Mouse (Mus musculus) kidney, adult 2 months (tissue): ENCODE measurements around the gene Cdx4.

ENCODE experiments used
- CTCF ChIP-seq: fragments of 200-500 bp; conservative IDR thresholded peaks from 2 replicates; pipeline ENCODE4 v1.5.1; 2011; ENCODE audit warnings: low read depth, mild to moderate bottlenecking, control low read depth, low read length, moderate library complexity, mixed read lengths; ENCODE audit not compliant: insufficient read depth, insufficient read length
- POLR2A ChIP-seq: fragments of 200-500 bp; IDR thresholded peaks from one replicate; pipeline ENCODE4 v1.6.1; 2011; ENCODE audit warnings: low read depth, low read length, control low read depth

- TF ChIP-seq CTCF (no peak), POLR2A (no peak)
Measured at GRCm38 (mm10) chrX:103308262-103308661, 12.9 kb upstream of the Cdx4 start.
